Comparison of ENCODE assay signal across 35 mouse cellular contexts in genomic region chr5:53286406-53286805, GRCm38 (mm10).
"Had no signal": no experiment of that assay in that cellular context is flagged by ENCODE, and none has a peak within 500 bp of the region (broad histone marks: within the 10 kb centered on the region; RNA-seq: fewer than 3 reads in every experiment).

No protein-coding gene starts in this region.

- H3K9me3 ChIP-seq: heart, embryonic 10.5 days; heart, embryonic 12.5 days; heart, embryonic 13.5 days; heart, embryonic 15.5 days; hindbrain, embryonic 10.5 days; hindbrain, embryonic 12.5 days; hindbrain, embryonic 13.5 days; hindbrain, embryonic 15.5 days; intestine, embryonic 15.5 days; kidney, embryonic 15.5 days had no signal

- H3K36me3 ChIP-seq: heart, embryonic 10.5 days; heart, embryonic 12.5 days; heart, embryonic 13.5 days; heart, embryonic 15.5 days; hindbrain, embryonic 10.5 days; hindbrain, embryonic 12.5 days; hindbrain, embryonic 13.5 days; hindbrain, embryonic 15.5 days; intestine, embryonic 15.5 days; kidney, embryonic 15.5 days had no signal

- H3K4me3 ChIP-seq: heart, embryonic 10.5 days; heart, embryonic 12.5 days; heart, embryonic 13.5 days; heart, embryonic 15.5 days; hindbrain, embryonic 10.5 days; hindbrain, embryonic 12.5 days; hindbrain, embryonic 13.5 days; hindbrain, embryonic 15.5 days; intestine, embryonic 15.5 days; kidney, embryonic 15.5 days; layer of hippocampus, adult 2 months; left cerebral cortex, adult 2 months had no signal

- H3K27ac ChIP-seq: heart, embryonic 13.5 days; heart, embryonic 15.5 days; hindbrain, embryonic 10.5 days; hindbrain, embryonic 12.5 days; hindbrain, embryonic 13.5 days; hindbrain, embryonic 14.5 days; hindbrain, embryonic 15.5 days; intestine, embryonic 15.5 days; kidney, embryonic 15.5 days; kidney, postnatal 0 days; layer of hippocampus, adult 2 months; left cerebral cortex, adult 2 months had no signal

- ATAC-seq: hindbrain, embryonic 16.5 days; inflammation-experienced regulatory T-cells, adult 6 months; intestine, embryonic 15.5 days; intestine, embryonic 16.5 days; intestine, postnatal 0 days had no signal

- H3K4me1 ChIP-seq: hindbrain, embryonic 15.5 days; intestine, embryonic 15.5 days; kidney, embryonic 15.5 days had no signal

- H3K4me2 ChIP-seq: heart, embryonic 11.5 days; heart, embryonic 12.5 days; heart, embryonic 13.5 days; heart, embryonic 15.5 days; hindbrain, embryonic 12.5 days; hindbrain, embryonic 13.5 days; hindbrain, embryonic 14.5 days; hindbrain, embryonic 15.5 days; intestine, embryonic 15.5 days; kidney, embryonic 15.5 days had no signal

- H3K9ac ChIP-seq: heart, embryonic 12.5 days; heart, embryonic 13.5 days; heart, embryonic 15.5 days; hindbrain, embryonic 12.5 days; hindbrain, embryonic 13.5 days; hindbrain, embryonic 14.5 days; hindbrain, embryonic 15.5 days; intestine, embryonic 15.5 days; kidney, embryonic 15.5 days had no signal

- H3K27me3 ChIP-seq: heart, embryonic 12.5 days; heart, embryonic 13.5 days; heart, embryonic 15.5 days; hindbrain, embryonic 12.5 days; hindbrain, embryonic 13.5 days; hindbrain, embryonic 15.5 days; intestine, embryonic 15.5 days; kidney, embryonic 15.5 days had no signal

- DNase-seq: heart, postnatal 10 days; heart, postnatal 14 days; heart, postnatal 36 days; heart, postnatal 4 days; kidney, adult 11 months; kidney, adult 18-20 months; kidney, adult 2 months; kidney, adult 8-10 months; kidney, adult 9 months; kidney, postnatal 10 days; kidney, postnatal 14 days; kidney, postnatal 25 days; kidney, postnatal 36 days; kidney, postnatal 4 days; layer of hippocampus, adult 9-11 months; layer of hippocampus, postnatal 36 days had no signal
